Mouse (Mus musculus): Measurements from ENCODE around the gene Pla2g6.

Pla2g6 gene

DNA sequence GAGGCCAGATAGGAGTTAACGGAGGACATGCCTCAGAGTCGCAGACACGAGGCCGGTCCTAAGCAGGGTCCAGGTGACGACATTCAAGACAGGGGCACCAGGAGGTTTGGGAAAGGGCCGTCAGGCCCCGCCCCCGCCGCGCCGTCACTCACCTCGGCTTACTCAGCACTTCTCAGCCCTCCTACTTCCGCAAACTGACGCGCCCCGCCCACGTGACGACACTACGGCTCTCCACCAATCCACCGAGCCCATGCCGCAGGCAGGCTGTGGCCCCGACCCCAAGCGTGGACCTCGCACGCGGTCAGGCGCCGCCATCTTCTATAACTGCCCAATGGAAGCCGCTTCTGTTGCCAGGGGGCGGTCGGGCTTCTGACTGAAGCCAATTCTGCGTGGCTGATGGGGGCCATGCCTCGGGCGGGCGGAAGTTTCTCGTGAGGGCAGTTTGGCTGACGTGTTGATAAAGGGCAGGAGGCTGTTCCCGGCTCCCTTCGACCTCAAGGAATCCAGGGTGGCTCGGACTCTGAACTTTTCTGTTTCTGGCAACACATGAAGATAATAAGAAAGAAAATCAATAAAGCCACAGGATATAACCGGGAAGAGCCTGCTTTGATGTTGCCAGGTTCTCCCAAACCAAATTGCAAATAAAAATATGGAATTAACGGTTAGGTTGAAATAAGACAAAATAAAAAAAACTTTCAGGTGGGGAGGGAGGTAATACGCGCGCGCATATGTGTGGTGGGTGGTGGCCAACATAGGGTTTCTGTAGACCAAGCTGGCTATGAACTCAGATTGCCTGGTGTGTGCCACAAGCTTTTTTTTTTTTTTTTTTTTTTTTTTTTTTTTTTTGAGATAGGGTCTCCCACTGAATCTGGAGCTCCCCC, at the start of gene Pla2g6:
Pla2g6 (minus strand) TSS at position 333 of the 881 bp plus-strand sequence.
- peak; percentile 99 for DNase-seq (ENCODE audit: low spot score)

DNA sequence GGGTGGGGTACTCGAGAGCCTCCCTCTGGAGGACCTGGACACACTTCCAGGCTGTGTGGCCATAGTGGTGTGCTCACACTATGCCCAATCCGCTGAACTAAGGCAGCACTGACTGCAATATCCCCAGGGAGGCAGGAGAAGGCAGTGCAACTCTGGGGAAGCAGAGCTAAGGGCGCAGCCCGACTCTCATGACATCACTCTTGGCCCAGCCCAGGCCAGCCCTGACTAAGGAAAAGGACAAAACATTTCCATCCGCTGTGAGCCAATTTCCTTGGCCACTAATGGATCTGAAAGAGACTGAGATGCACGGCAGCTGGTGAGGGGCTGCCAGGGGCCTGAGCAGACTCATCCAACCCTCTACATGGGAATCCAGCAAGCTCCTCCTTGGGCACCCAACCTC, 49.5 kb upstream of the Pla2g6 start:
- DNase-seq (ENCODE audit: low spot score): peak; percentile 47

DNA sequence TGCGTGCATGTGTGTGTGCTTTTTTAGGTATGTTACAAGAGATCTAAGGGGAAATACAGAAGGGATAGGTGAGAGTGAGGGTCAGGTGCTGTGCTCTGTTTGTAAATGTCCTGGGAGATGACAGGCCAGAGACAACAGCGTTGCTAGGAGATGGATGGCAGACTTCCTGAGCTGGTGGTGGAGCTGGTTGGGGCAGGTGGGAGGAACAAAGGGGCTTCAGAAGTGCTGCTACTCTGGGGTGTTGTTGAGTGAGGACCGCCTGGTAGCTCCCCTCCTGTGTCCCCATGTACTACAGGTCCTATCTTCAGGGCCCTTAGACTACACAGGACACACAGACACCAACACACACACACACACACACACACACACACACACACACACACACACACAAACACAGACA, 46.6 kb upstream of the Pla2g6 start:
- no peak for DNase-seq (ENCODE audit: low spot score)

DNA sequence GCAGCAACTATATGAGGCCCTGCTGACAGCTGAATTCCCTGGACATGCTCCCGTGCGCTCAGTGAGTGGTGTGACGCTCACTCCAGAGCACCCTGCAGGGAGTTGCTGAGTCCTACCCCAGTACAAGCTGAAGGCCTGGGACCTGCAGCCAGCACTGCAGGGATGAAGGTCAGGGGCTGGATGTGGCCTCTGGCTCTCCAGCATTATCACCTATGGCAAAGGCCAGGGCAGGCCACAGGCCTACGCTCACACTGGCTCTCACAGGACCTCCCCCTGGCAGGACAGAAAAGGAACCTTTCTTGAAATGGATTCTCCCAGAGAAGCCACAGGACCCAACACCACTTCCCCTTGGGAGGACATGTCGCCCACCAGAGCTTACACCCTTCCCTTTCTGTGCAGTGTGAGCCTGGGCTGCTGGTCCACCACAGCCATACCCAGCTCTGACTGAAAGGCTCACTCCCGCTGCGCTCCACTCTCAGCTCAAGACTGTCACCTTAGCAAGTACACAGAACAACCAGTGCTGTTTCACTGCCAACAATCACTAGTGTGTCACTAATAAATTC, 42.2 kb upstream of the Pla2g6 start:
- DNase-seq (ENCODE audit: low spot score): no peak

DNA sequence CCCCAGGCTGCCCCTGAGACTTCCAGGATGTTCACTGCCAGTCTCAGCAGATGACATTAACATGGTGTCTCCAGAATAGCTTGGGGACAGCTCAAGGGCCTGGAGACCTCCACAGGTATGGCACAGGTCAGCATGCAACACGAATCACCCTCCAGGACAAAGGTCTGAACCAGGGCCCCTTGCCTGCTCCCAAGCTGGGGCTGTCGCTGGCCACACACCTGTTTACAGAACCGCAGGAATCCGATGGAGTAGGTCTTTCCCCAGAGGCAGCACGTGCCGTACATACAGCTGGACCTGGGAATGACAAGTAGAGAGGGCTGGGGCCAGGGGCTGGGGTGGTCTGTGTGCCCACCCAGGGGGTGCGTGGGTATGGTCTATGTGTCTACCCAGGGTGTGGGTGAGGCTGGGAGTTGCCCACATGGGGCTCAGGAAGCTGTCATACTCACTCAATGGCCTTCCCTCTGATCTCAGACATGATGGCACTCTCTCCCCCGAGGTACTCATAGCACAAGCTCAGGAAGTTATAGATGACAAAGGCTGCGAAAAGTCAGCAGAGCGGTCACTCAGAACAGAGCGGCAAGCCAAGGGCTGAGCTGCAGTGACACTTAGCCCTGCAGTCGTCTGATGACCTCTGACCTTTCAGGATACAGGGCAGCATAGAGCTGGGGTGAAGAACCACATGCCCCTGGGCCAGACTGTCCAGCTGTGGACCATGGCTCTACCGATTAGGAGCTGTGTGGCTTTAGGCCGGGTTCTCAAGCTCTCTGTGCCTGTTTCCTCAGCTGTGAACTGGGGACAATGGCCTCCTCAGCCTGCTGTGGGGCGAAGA, 41.5 kb upstream of the Pla2g6 start:
- DNase-seq (ENCODE audit: low spot score): no peak

DNA sequence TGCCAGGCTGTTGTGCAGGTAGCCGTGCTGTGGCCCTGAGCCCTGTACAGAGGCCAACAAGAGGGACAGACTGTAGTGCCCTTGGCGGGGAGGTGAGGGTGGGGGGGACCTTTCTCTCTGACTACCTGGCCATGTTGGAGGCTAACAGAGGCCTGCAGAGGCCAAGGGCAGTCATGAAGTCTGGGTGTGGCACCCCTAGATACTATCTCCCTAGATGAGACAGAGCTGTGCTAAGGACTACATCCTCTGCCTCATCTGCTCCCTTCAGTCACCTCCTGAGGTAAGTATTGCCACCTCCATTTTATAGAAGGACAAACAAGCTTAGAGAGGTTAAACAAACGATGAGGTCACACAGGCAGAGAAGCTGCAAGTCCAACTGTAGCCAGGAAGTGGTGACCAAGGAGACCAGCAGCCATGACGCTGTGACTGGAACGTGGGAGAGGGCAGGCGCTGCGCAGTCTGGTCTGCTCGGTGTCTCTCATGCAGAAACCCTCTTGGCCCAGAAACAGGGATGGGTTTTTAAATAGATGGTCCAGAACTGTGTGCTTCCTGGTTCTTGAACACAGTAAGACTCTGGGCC, 40.8 kb upstream of the Pla2g6 start:
- no peak for DNase-seq (ENCODE audit: low spot score)

DNA sequence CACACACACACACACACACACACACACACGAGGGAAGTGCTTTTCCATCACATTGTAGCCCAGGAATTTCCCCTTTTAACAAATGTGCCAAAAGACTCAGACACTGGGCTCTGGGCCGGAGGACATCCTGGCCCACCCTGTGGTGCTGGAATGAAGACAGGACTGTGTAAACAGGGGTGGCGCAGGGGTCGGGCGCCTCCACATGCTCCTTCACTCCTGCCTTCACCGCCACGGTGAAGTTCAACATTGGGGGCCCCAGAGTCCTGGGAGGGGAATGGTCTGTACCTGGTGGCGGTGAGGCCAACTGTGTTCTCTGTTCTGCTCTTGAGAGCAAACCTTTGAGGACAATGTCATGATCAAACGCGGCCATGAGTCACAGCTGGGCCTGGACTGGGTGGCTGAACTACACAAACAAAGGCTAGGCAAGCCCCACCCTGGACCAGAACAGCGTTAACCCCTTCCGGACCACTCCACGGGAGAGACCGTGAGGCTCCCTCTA, 40.2 kb upstream of the Pla2g6 start:
- DNase-seq (ENCODE audit: low spot score): no peak

DNA sequence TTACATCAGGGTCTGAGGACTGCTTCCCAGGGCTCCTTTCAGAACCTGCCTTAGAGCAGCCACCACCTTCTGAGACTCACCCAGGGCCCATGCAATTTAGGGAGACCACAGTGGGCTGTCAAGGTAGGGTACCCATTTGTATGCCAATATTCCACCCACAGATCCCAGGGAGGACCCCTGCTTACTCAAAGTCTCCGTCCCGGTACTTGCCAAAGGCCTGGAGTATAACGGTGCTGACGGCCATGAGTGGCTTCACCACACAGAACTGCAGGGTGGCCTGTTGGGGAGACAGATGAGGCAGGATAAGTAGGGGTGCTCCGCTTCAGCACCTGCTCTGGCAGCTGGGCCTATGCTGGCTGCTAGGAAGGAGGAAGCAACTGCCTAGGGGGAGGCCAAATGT, 38.2 kb upstream of the Pla2g6 start:
- DNase-seq (ENCODE audit: low spot score): no peak

DNA sequence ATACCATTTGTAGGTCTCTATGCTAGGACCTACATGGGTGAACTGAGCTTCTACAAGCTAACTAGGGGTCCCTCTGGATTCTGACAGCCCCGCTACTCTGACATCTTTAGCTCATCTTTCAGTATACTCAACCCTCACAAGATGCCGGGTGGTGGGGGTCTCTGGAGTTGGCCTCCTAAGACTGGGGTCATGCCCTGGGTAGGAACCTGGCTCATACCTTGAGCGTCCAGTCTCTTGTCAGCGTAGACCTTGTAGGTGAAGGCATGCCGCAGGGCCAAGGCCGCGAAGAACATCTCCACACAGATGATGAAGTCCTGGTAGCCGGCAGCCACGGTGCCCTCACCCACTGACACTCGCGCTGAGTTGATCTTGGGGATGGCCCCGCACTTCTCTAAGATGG, 36.9 kb upstream of the Pla2g6 start:
- DNase-seq (ENCODE audit: low spot score): no peak

DNA sequence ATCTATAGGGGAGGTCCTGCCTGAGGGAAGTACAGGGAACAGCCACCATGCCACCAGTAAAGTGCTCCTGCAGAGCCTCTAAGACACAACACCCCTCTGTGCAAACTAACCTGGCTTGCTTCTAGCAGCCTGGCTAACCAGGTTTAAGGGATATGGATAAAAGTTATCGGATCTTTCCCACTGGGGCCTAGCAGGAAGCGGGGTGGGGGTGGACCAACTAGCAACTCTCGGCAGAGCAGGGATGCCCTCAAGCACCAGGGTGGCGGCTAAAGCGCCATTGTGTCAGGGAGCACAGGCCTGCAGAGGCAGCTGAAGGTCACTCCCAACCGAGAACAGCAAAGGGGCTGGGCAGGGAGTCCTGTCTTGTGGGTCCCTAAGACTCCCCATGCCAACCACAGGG, 35.9 kb upstream of the Pla2g6 start:
- no peak for DNase-seq (ENCODE audit: low spot score)

DNA sequence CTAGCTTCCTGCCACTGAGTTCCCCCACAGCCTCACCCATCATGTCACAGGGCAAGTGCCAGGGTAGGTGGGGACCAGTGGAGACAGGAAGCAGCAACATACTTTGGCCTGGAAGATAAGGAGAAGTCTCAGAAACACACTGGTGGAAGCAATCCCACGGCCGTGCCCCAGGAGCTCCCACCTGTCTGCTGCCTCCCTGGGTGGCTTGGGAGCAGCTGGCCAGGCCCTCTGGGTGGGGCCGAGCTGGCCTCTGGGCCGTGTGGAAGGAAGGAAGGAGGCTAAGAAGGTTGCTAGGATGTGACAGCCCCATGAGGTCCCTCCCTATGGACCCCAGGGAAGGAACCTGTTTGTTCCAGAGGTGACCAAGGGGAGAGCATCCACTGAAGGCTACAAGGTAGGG, 32.8 kb upstream of the Pla2g6 start:
- no peak for DNase-seq (ENCODE audit: low spot score)

DNA sequence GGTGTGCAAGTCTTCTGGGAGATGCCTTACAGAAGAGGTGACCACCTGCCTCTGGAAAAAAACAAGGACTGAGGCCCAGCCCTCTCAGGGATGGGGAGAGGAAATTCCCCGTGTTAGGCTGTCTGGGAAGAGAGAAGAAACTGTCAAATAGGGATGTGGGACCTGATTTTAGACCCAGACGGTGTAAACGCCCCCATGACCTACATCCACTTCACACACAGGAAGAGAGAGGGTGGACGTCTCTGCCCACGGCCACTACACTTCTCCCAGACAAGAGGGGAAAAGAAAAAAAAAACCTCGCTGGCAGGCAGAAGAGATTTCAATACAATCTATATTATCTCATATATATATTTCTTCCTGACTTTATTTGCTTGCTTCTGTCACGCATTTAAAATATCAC, 32.2 kb upstream of the Pla2g6 start:
- DNase-seq (ENCODE audit: low spot score): no peak

DNA sequence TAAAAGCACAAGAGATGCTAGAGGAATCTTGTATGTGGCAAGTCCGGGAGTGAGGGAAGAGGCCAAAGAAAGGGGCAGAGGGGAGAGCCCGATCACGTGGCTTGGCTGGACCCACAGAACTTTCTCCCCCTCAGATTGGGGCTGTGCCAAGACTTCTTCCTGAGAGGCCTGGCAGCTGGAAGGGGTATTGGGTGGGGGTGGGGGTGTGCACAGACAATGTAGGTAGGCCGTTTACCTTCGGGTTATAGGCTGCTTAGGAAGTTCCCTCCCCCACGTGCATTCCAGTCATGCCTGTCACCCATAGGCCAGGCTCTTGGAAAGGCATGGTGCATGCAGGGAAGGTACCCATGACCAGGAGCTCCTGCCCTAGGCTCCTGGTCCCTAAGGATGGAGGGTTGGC, 31.8 kb upstream of the Pla2g6 start:
- no peak for DNase-seq (ENCODE audit: low spot score)

DNA sequence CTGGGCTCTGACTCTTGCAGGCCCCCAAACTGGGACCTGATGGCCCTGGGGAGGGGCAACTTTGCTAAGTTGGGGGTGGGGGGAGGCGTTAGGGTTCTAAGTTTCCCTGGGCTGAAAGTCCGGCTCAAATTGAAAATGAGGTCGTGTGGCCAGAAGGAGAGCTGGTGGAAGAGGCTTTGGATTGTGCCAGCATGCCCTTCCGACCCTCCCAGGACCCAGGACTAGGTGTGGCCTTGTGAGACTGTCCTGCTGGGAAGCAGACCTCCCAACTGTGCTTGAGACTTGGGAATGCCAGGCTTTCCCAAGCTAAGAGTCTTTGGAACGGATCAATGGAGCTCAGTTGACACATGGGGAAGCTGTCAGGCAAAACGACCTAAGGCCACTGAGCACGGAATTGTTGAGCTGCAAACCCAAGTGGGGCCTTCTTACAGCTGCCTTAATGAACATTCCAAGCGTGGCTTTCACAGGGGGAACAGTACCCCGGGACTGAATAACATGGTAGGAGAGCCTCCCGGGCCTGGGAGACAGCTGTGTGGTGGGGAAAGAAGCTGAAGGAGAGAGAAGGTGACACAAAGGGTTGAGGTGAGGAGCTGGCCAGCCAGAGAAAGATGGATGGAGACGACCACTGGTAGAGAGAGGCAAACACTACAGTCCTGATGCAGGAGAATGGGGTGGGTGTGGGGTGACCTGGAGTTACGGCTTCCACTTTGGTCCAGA, 29.9 kb upstream of the Pla2g6 start:
- no peak for DNase-seq (ENCODE audit: low spot score)

DNA sequence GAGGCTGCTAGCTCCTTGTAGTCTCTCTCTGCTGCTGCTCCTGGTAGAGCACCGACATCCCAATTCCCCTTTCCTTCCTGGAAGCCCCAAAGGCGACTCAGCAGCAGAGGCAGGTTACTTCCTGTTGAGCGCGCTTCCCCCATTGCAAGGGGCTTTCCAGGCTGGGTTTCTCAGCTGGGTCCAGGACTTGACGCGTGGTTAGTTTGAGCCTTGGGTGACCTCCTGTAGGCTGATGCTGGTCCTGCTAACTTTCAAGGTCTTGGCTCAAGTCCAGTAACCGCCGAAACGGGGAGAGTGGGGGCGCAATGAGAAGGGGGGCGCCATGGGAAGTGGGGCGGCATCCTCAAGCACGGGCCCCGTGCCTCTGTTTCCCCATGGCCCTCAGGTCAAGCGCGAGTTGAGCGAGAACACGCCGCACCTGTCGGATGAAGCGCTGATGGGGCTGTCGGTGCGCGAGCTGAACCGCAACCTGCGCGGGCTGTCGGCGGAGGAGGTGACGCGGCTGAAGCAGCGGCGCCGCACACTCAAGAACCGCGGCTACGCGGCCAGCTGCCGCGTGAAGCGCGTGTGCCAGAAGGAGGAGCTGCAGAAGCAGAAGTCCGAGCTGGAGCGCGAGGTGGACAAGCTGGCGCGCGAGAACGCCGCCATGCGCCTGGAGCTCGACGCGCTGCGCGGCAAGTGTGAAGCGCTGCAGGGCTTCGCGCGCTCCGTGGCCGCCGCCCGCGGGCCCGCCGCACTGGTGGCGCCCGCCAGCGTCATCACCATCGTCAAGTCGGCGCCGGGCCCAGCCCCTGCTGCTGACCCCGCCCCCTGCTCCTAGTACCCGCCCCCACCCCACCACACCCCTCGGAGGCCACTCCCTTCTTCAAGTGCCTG, 29.1 kb upstream of the Pla2g6 start:
- no peak for DNase-seq (ENCODE audit: low spot score)

DNA sequence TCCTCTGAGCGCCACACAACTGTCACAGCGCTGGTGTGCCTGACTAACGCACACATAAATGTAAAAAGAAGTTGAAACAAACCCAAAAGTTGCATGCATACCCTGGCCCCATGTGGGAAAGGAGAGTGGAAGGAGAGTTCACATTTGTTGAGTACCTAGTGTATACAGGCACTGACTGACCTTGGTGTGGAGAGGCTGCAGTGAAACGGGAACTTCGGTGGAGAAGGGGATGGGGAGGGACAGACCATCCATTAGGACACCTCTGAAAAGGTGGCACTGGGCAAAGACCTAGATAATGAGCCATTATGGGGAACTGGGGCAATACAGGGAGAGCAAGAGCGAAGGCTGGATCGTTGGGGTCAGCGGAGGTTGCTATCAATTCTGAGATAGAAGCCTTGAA, 28.3 kb upstream of the Pla2g6 start:
- DNase-seq (ENCODE audit: low spot score): no peak

DNA sequence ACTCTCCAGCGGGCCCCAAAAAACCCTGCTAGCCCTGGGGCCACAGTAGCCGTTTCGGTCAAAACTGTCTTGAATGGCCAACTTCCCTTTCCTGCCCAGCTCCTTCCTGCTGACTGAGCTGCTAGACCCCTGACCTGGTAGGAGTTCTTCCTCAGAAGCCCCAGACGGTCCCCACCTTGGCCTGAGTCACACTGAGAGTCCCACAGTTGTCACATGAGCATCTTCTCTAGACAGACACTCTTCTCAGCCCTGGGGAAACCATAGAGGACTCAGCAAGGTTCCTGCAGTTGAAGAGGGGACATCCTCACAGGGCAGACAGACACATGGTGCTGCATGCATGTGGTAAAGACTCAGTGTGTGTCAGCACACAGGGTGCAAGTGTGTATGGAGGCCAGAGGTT, 26.4 kb upstream of the Pla2g6 start:
- no peak for DNase-seq (ENCODE audit: low spot score)

DNA sequence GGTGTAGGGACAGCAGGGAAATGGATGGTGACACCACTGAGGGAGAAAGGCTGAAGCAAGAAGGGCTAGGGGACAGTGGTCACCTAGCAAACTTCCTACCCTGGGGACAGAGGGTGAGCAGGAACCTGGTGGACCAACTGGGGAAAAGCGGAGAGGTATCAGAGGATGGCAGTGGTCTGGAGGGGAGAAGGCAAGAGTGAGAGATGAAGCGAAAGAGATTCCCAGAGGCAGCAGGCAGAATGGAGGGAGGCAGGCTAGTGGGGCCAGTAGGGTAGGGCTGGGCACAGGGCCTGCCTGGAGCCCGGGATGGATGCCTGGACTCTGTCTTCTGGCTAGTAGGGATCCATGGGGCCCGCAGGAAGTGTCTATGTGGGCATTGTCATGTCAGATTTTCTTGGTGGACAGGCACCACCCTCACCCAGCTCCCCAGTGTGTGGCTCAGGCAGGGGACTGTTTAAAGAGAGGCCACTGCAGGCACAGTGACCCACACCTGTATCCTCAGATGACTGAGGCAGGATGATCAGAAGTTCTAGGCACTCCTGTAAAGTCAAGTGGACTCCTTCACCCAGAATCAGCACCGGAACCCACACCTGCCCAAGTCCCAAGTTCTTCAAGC, 25.6 kb upstream of the Pla2g6 start:
- no peak for DNase-seq (ENCODE audit: low spot score)

DNA sequence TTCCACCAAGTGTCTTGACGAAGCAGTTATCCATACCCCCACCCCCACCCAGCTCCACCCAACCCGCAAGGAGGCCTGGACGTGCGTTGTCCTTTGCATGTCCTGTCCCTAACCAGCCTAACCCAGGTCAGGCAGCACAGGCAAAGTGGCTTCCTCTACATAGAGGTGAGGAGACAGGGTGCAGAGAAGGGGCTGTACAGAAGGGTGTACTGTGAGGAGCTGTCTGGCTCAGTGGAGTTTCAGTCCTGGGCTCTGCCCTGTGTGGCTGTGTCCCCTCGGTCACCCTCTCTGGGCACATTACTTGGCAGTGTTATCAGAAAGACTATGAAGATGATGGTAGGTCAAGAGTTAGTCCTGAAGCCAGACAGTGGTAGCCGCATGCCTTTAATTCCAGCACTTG, 24.3 kb upstream of the Pla2g6 start:
- DNase-seq (ENCODE audit: low spot score): no peak

DNA sequence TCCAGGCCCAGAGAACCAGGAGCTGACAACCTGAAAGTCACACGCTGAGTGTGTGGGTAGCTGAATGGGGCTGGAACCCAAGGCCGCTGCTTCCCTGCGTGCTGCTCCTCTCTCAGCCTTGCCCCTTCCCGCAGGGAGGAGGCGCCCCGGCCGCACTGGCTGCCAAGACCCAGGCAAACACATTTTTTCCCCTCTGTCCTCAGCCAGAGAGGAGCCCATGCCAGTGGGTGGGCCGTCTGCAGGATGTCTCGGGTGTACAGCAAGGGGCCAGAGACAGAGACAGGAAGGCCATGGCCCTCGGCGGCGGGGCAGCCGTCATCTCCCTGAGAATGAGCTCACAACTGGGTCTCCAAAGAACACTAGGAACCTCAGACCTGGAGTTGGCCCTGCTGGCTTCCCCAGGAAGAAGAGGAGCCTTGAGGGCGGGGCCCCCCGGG, 23.2 kb upstream of the Pla2g6 start:
- DNase-seq (ENCODE audit: low spot score): no peak

Measured in left cerebral cortex, adult 11 months (tissue).